Mouse (Mus musculus): ENCODE measurements around the gene Armc5.

DNA sequence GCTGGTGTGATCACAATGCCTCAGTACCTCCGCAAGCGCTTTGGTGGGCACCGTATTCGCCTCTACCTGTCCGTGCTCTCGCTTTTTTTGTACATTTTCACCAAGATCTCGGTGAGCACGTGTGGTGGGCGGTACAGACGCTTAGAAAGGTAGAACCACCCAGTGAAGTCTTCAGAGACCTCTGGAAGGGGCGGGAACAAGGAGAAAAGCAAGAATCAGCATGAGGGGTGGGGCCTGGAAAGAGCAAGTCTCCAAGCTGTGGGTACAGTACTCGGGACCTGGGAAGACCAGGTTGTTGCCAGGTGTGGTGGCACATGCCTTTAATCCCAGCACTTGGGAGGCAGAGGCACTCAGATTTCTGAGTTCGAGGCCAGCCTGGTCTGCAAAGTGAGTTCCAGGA lies 30.2 kb downstream of the Armc5 start:
- TF ChIP-seq CTCF (IDR thresholded peaks at IDR 0.05; ENCODE audit: borderline replicate concordance, extremely low read depth, insufficient read depth, insufficient read length) (no peak), POLR2A (IDR thresholded peaks at IDR 0.05; ENCODE audit: borderline replicate concordance, extremely low read depth, insufficient read depth, insufficient read length, poor library complexity, severe bottlenecking) (no peak)
